Comparison of ENCODE assay signal across 8 mouse cellular contexts in the genomic region with DNA sequence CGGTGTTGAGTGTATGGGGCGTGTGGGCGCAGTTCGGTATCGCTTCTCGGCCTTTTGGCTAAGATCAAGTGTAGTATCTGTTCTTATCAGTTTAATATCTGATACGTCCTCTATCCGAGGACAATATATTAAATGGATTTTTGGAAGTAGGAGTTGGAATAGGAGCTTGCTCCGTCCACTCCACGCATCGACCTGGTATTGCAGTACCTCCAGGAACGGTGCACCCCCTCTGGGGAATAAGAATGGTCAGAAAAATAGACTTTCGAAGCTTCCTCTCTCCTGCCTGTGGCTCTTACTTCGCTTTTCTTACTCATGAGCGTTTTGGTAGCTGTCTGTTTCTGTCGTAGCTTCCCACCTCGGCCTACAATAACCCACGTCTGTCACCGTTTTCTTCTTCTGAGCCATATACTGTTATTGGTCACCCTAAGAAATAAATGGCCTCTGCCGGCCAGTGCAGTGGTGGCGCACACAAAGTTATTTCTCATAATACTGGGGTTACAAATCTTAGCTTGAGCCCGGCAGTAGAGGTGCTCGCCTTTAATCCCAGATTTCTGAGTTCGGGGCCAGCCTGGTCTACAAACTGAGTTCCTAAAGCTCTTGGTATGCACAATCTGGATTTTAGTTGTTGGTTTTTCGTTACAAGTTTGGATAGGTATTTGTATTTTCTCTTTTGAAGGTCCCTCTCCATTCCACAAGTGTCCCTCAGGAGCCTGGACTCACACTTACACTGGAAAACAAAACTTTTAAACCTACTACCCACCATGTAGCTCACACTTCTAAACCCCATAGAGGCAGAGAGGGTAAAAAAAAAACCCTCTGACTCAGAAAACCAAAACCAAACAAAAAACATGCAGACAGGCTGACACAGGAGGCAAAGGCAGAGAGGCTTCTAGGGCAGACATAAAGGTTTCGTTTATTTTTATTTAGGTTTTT. TPM values are rescaled to one million over a fixed set of nuclear protein-coding genes. Genes with fewer than 3 reads are reported as not detected.
A peak's percentile ranks its signal among the peaks of the same experiment; 100 is the strongest.
DNase-seq lines count a peak whose midpoint lies in the region; ATAC-seq lines count a peak whose summit lies in the region.
"Not testable (repeated sequence)": the region's sequence is repeated elsewhere in the genome, so short reads cannot be mapped to it uniquely, and the experiment has no call there.

No protein-coding gene starts in this region.

- H3K9ac ChIP-seq in forebrain, embryonic 15.5 days (replicated peaks): peak overlapping the region; percentile 58
- not testable (repeated sequence) for H3K9ac ChIP-seq in hindbrain, embryonic 12.5 days; lung, embryonic 15.5 days; neural tube, embryonic 12.5 days

- peak overlapping the region; percentile 47 for H3K4me2 ChIP-seq in forebrain, embryonic 15.5 days (replicated peaks)
- H3K4me2 ChIP-seq in hindbrain, embryonic 12.5 days (replicated peaks): peak overlapping the region; percentile 47
- peak overlapping the region; percentile 59; the same call in 1 of the 2 replicates for H3K4me2 ChIP-seq in lung, embryonic 15.5 days
- peak overlapping the region; percentile 52; the same call in 1 of the 2 replicates for H3K4me2 ChIP-seq in neural tube, embryonic 12.5 days (replicated peaks)

- H3K4me3 ChIP-seq in forebrain, embryonic 15.5 days: peak overlapping the region; percentile 41; the same call in 1 of the 2 replicates
- not testable (repeated sequence) for H3K4me3 ChIP-seq in hindbrain, embryonic 12.5 days; neural tube, embryonic 12.5 days
- peak overlapping the region; percentile 42; the same call in 1 of the 2 replicates for H3K4me3 ChIP-seq in lung, embryonic 15.5 days

- peak; percentile 81 for ATAC-seq in forebrain, embryonic 15.5 days (replicated peaks)
- ATAC-seq in hindbrain, embryonic 12.5 days (ENCODE audit: low FRiP score): peak; percentile 80
- peak; percentile 87 for ATAC-seq in lung, embryonic 15.5 days (ENCODE audit: borderline replicate concordance, extremely low read depth, low FRiP score, low TSS enrichment)
- ATAC-seq in neural tube, embryonic 12.5 days (ENCODE audit: low FRiP score, low read depth): peak; percentile 79

- H3K4me1 ChIP-seq in forebrain, embryonic 15.5 days: peaks cover 18% of the 10 kb centered on the region
- not testable (repeated sequence) for H3K4me1 ChIP-seq in hindbrain, embryonic 12.5 days; neural tube, embryonic 12.5 days
- H3K4me1 ChIP-seq in lung, embryonic 15.5 days: peaks cover 20% of the 10 kb centered on the region

- 7% methylated on average over 13 of the region's 26 CpGs for WGBS in forebrain, embryonic 15.5 days
- WGBS in hindbrain, embryonic 12.5 days: 6% methylated on average over 14 of the region's 26 CpGs
- 5% methylated on average over 13 of the region's 26 CpGs for WGBS in lung, embryonic 15.5 days
- 6% methylated on average over 15 of the region's 26 CpGs for WGBS in neural tube, embryonic 12.5 days

- H3K9me3 ChIP-seq in forebrain, embryonic 15.5 days; hindbrain, embryonic 12.5 days (replicated peaks); lung, embryonic 15.5 days; neural tube, embryonic 12.5 days: not testable (repeated sequence)

- DNase-seq in NIH3T3 (ENCODE audit: low read depth): peak; percentile 84
- DNase-seq in cerebellum, adult 9-11 months: peak; percentile 58
- DNase-seq in layer of hippocampus, adult 9-11 months: peak; percentile 60
- peak; percentile 23 for DNase-seq in thymus, postnatal 14 days

- peak overlapping the region; percentile 89 for H3K27ac ChIP-seq in forebrain, embryonic 15.5 days (replicated peaks)
- H3K27ac ChIP-seq in hindbrain, embryonic 12.5 days: peak overlapping the region; percentile 87
- peak overlapping the region; percentile 84 for H3K27ac ChIP-seq in lung, embryonic 15.5 days
- not testable (repeated sequence) for H3K27ac ChIP-seq in neural tube, embryonic 12.5 days

- H3K36me3 ChIP-seq in forebrain, embryonic 15.5 days; hindbrain, embryonic 12.5 days; lung, embryonic 15.5 days; neural tube, embryonic 12.5 days: not testable (repeated sequence)

- H3K27me3 ChIP-seq in forebrain, embryonic 15.5 days; hindbrain, embryonic 12.5 days; lung, embryonic 15.5 days; neural tube, embryonic 12.5 days (replicated peaks): not testable (repeated sequence)

RNA-seq across cellular contexts. Expression of gene Rdm1, which starts 15.0 kb away (rescaled TPM):
- 31.0 and 34.6 TPM in 2 replicates for polyA plus RNA-seq in forebrain, embryonic 15.5 days (2015; fragmentation: Nextera tagmentation; extraction: Ambion mirVana)
- 29.4 and 35.4 TPM in 2 replicates for polyA plus RNA-seq in hindbrain, embryonic 12.5 days (2016; fragmentation: Nextera tagmentation; extraction: Ambion mirVana)
- polyA plus RNA-seq in lung, embryonic 15.5 days (2015; fragmentation: Nextera tagmentation; extraction: Ambion mirVana): 46.5 and 49.8 TPM in 2 replicates
- polyA plus RNA-seq in neural tube, embryonic 12.5 days (2016; fragmentation: Nextera tagmentation; extraction: Ambion mirVana): 28.3 and 35.0 TPM in 2 replicates

RNA-seq across cellular contexts. Expression of gene Arl4d, which starts 23.4 kb away (rescaled TPM):
- polyA plus RNA-seq in forebrain, embryonic 15.5 days (2015; fragmentation: Nextera tagmentation; extraction: Ambion mirVana): 45.8 TPM in 2 replicates
- polyA plus RNA-seq in hindbrain, embryonic 12.5 days (2016; fragmentation: Nextera tagmentation; extraction: Ambion mirVana): 11.6 and 12.1 TPM in 2 replicates
- 4.4 and 4.9 TPM in 2 replicates for polyA plus RNA-seq in lung, embryonic 15.5 days (2015; fragmentation: Nextera tagmentation; extraction: Ambion mirVana)
- polyA plus RNA-seq in neural tube, embryonic 12.5 days (2016; fragmentation: Nextera tagmentation; extraction: Ambion mirVana): 23.1 and 24.7 TPM in 2 replicates

RNA-seq across cellular contexts. Expression of gene Gm11634, which starts 42.9 kb away (rescaled TPM):
- polyA plus RNA-seq in forebrain, embryonic 15.5 days (2015; fragmentation: Nextera tagmentation; extraction: Ambion mirVana): not detected in 2 replicates
- not detected in 2 replicates for polyA plus RNA-seq in hindbrain, embryonic 12.5 days (2016; fragmentation: Nextera tagmentation; extraction: Ambion mirVana)
- not detected in 2 replicates for polyA plus RNA-seq in lung, embryonic 15.5 days (2015; fragmentation: Nextera tagmentation; extraction: Ambion mirVana)
- not detected in 2 replicates for polyA plus RNA-seq in neural tube, embryonic 12.5 days (2016; fragmentation: Nextera tagmentation; extraction: Ambion mirVana)

RNA-seq across cellular contexts. Expression of gene Tmem106a, which starts 59.9 kb away (rescaled TPM):
- 2.0 and 2.3 TPM in 2 replicates for polyA plus RNA-seq in forebrain, embryonic 15.5 days (2015; fragmentation: Nextera tagmentation; extraction: Ambion mirVana)
- polyA plus RNA-seq in hindbrain, embryonic 12.5 days (2016; fragmentation: Nextera tagmentation; extraction: Ambion mirVana): 3.9 and 4.9 TPM in 2 replicates
- polyA plus RNA-seq in lung, embryonic 15.5 days (2015; fragmentation: Nextera tagmentation; extraction: Ambion mirVana): 3.6 and 5.5 TPM in 2 replicates
- 2.8 TPM in 2 replicates for polyA plus RNA-seq in neural tube, embryonic 12.5 days (2016; fragmentation: Nextera tagmentation; extraction: Ambion mirVana)

Comparison
In these comparisons a context has a peak if more than half of its experiments do, and no peak if none do; other contexts are left out.
1. DNase-seq: peak in every context shown above with its lines; median percentile 84 in NIH3T3; 60 in layer of hippocampus, adult 9-11 months; 58 in cerebellum, adult 9-11 months; 23 in thymus, postnatal 14 days.